Mouse (Mus musculus): ENCODE data around the gene Clec3a. TPM values are rescaled to one million over a fixed set of nuclear protein-coding genes. Genes with fewer than 3 reads are reported as not detected.

Clec3a gene
- polyA plus RNA-seq, 1 experiment from 2014 or later: not detected

DNA sequence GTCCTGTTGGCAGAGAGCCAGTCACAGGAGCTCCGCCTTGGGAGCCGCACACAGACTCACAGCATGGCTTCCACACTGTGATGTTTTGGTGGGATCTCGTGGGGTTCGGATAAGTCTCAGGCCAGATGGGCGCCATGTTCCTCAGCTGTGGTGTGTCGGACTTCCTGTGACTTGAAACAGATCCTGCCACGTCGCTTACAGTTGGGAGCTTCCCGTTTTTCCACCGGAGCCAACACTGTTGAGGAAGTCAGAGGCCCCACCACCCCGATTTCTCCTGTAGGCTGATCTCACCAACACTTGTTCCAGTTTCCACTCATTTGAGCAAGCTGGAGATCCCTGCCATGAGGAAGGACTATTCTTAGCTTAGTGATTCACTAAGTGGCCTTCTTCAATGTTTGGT lies 55.7 kb downstream of the Clec3a start:
- no peak overlapping the region for H3K27ac ChIP-seq (ENCODE audit: low read length)
- no peak for ATAC-seq (ENCODE audit: low FRiP score, low TSS enrichment)
- H3K9ac ChIP-seq (replicated peaks; ENCODE audit: low read length): no peak overlapping the region
- H3K36me3 ChIP-seq (ENCODE audit: insufficient read depth, low read length): peaks cover 5% of the 10 kb centered on the region
- H3K4me3 ChIP-seq (ENCODE audit: low read length): no peak overlapping the region
- peaks cover 3% of the 10 kb centered on the region; the same call in 1 of the 2 replicates for H3K9me3 ChIP-seq (ENCODE audit: low read length)
- H3K27me3 ChIP-seq (ENCODE audit: insufficient read depth, low read length): no peaks in the 10 kb centered on the region
- peaks cover 2% of the 10 kb centered on the region; the same call in 1 of the 2 replicates for H3K4me1 ChIP-seq (ENCODE audit: insufficient read depth, low read length)
- no peak overlapping the region for H3K4me2 ChIP-seq (replicated peaks; ENCODE audit: low read depth, low read length)
- 87% methylated on average over 11 of the region's 11 CpGs for WGBS

Other genes with a start within 250 kb of the Clec3a start
- 4.1 TPM in 2 replicates for gene Vat1l, start 212.5 kb upstream of the Clec3a start, polyA plus RNA-seq (2015; fragmentation: Nextera tagmentation; extraction: Ambion mirVana)
- gene Wwox, start 21.6 kb downstream of the Clec3a start, polyA plus RNA-seq (2015; fragmentation: Nextera tagmentation; extraction: Ambion mirVana): 19.7 and 20.2 TPM in 2 replicates